Mouse (Mus musculus): Measurements from ENCODE around the gene Mrpl23.

GRCm38 (mm10) chr7:142529350-142529749 lies 3.1 kb upstream of the Mrpl23 start:
- no peak for TF ChIP-seq CTCF (IDR thresholded peaks at IDR 0.05; ENCODE audit: control insufficient read depth, insufficient read depth, insufficient replicate concordance, low read depth, low read length)
- TF ChIP-seq POLR2A (IDR thresholded peaks at IDR 0.05; ENCODE audit: control insufficient read depth, low read depth, low read length): no peak
